Mouse (Mus musculus) midbrain, embryonic 14.5 days (tissue): Measurements from ENCODE around the gene Milr1. TPM values are rescaled to one million over a fixed set of nuclear protein-coding genes. Genes with fewer than 3 reads are reported as not detected.

Experiments
- ATAC-seq: fragments of 200-750 bp; cut with Nextera tagmentation; 2 replicates; pipeline ENCODE4 v1.8.0; 2017; ENCODE audit warnings: moderate number of reproducible peaks, moderate library complexity; ENCODE audit not compliant: low FRiP score, low TSS enrichment
- DNase-seq: peaks from one replicate; pipeline ENCODE4 v3.0.0-alpha.2; 2015
- H3K27ac ChIP-seq: fragments of 300-500 bp; sonication (generic); replicated peaks from 2 replicates; pipeline ENCODE4 v1.5.1; 2014; ENCODE audit warnings: mild to moderate bottlenecking, low read depth, low read length, moderate library complexity
- H3K27me3 ChIP-seq: fragments of 300-500 bp; sonication (generic); 2 replicates; pipeline ENCODE4 v1.6.1; 2014; ENCODE audit warnings: low read length, control low read depth, mixed read lengths; ENCODE audit not compliant: control insufficient read depth, insufficient read depth
- H3K36me3 ChIP-seq: fragments of 300-500 bp; sonication (generic); 2 replicates; pipeline ENCODE4 v1.6.1; 2014; ENCODE audit warnings: low read length, control low read depth; ENCODE audit not compliant: control insufficient read depth, insufficient read depth
- H3K4me1 ChIP-seq: fragments of 300-500 bp; sonication (generic); 2 replicates; pipeline ENCODE4 v1.6.1; 2014; ENCODE audit warnings: mild to moderate bottlenecking, antibody characterized with exemption, low read length, control low read depth; ENCODE audit not compliant: control insufficient read depth, insufficient read depth
- H3K4me2 ChIP-seq: fragments of 300-500 bp; sonication (generic); 2 replicates; pipeline ENCODE4 v1.6.1; 2014; ENCODE audit warnings: mild to moderate bottlenecking, low read length, moderate library complexity
- H3K4me3 ChIP-seq: fragments of 300-500 bp; sonication (generic); replicated peaks from 2 replicates; pipeline ENCODE4 v1.5.1; 2014; ENCODE audit warnings: low read depth, low read length
- H3K9ac ChIP-seq: fragments of 300-500 bp; sonication (generic); replicated peaks from 2 replicates; pipeline ENCODE4 v1.6.1; 2014; ENCODE audit warnings: mild to moderate bottlenecking, low read length, moderate library complexity
- H3K9me3 ChIP-seq: fragments of 300-500 bp; sonication (generic); 2 replicates; pipeline ENCODE4 v1.6.1; 2016; ENCODE audit warnings: low read length, control low read depth, mixed read lengths; ENCODE audit not compliant: control insufficient read depth
- WGBS: fragments of 180-500 bp; shearing (Covaris S2); extraction: QIAGEN DNeasy Blood & Tissue Kit; methylation state at CpG from one replicate; pipeline ENCODE4 v1.1.7; 2014; 5-methylcytosine and 5-hydroxymethylcytosine counted together
- polyA plus RNA-seq: library from polyadenylated mRNA; unstranded; fragments of >200 nt; fragmentation: Nextera tagmentation; extraction: Ambion mirVana; gene quantifications from 2 replicates; pipeline ENCODE4 v1.2.1, GENCODE M21; 2014

The Milr1 gene
- 0.20 and 1.4 TPM in 2 replicates for polyA plus RNA-seq

DNA sequence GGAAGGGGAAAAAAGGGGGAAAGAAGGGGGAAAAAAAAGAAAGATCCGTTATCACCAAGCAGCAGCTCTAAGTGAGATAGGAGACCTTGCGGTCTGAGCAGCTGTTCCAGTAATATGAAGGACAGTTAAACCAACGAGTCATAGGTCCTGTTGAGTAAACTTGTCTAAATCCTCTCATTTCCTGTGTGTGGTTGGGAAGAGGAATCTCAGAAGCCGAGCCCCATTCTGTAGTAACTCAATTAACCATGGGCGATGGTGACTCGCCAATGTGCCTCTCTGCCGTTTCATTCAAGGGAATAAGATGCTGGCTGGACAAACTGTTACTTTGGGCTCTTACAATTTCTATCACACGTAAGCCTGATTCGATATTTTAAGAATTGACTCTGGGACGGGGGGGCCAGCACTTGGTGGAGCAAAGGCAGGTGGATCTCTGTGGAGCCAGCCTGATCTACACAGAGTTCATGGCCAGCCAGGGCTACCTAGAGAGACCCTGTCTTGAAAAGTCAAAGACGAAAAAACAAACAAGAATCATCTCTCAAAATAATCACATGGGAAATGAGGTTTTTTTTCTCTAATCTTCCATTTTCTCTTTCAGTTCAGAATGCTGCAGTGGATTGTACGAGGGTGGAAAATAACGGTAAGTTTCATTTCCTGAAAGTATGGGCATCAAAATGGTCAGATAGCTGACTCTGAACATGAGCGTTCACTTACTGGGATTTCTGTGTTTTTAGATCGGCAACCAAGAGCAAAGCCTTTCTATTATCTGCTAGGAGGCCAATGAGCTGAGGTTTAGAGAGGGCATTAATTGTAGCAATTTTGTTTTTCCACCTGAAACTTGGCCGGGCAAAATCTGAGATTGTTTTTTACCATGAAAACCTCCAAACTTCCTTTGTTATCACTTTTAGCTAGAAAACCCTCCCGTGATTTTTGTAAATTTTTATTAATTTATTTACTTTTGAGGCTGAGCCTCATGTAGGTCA is at the start of gene Milr1:
Gene Milr1, plus strand, starts transcription at position 188 of the 980 bp plus-strand sequence.
- DNase-seq (no peak), ATAC-seq (no peak)
- Histone ChIP-seq H3K4me3 (no peak within 1 kb of the TSS), H3K27ac (no peak within 1 kb of the TSS), H3K4me2 (no peak within 1 kb of the TSS), H3K9ac (no peak within 1 kb of the TSS), H3K9me3 (0 out of 2 replicates have a peak, but pooled peaks cover 4% of the 10 kb centered on the region), H3K4me1 (no peaks in the 10 kb centered on the region), H3K36me3 (no peaks in the 10 kb centered on the region), H3K27me3 (no peaks in the 10 kb centered on the region)
- 91% methylated on average over 17 of the region's 17 CpGs for WGBS

DNA sequence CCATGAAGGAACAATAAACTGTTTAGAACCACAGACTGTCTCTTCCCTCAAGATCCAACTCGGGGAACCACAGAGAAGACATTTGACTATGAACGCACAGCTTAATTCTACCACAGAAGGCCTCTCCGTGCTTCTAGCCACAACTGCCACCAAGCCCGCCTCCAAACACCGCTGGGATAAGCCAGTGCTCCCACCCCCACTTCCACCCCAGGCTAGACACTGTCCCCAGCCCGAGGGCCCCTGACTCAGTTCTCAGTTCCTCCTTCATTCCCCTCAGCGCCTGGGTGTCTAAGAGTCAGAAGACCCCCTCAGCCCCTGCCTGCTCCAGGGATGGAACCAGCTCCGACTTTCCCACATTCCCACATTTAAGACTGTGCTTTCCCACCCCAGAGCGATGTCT is 49.4 kb upstream of the Milr1 start:
- no peaks in the 10 kb centered on the region for H3K27me3 ChIP-seq
- WGBS = 74% methylated on average over 9 of the region's 9 CpGs
- H3K9me3 ChIP-seq = no peaks in the 10 kb centered on the region
- H3K4me1 ChIP-seq = no peaks in the 10 kb centered on the region
- no peak overlapping the region for H3K27ac ChIP-seq
- DNase-seq (no peak), ATAC-seq (no peak)
- no peak overlapping the region for H3K4me2 ChIP-seq
- H3K4me3 ChIP-seq = no peak overlapping the region
- H3K36me3 ChIP-seq = no peaks in the 10 kb centered on the region
- H3K9ac ChIP-seq = no peak overlapping the region

DNA sequence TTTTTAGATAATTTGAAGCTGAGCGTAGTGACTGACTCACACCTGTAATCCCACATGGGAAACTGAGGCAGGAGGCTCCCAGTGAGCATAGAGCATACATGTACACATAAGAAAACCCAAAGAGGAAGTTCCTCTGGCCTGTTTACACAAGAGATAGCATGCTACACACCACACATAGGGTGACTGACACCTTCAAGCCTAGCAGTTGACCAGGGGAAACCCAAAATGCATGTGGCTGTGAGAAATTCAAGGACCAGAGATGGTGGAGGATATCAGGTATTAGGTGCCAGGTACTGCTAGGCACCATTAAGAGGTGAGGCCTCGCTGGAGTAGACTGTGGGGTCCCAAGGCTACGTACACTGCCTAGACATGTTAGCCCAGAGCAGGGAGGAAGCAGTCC is 48.4 kb upstream of the Milr1 start:
- no peak for DNase-seq
- Histone ChIP-seq H3K9me3 (no peaks in the 10 kb centered on the region), H3K4me3 (no peak overlapping the region), H3K4me1 (no peaks in the 10 kb centered on the region), H3K4me2 (no peak overlapping the region), H3K9ac (no peak overlapping the region), H3K27me3 (no peaks in the 10 kb centered on the region), H3K36me3 (no peaks in the 10 kb centered on the region), H3K27ac (no peak overlapping the region)
- no peak for ATAC-seq
- WGBS = 89% methylated on average over 3 of the region's 3 CpGs

DNA sequence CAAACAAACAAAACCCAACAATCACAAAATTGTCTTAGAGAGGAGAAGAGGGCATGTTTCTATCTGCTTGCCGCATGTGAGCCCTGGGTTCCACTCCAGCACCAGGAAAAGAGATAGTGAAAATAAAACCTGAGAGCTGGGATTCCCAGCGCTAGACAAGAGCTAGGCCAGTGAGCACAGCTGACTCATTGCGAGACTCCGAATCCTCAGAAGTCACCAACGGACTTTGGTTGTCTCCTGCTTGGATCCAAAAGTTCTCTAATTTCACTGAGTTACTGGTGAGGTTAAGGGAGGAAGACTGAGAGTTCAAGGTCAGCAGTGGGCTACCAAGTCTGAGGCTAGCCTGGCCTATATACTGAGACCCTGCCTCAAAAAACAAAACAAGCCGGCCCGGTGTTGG is 47.1 kb upstream of the Milr1 start:
- no peaks in the 10 kb centered on the region for H3K27me3 ChIP-seq
- no peak overlapping the region for H3K4me3 ChIP-seq
- no peaks in the 10 kb centered on the region for H3K9me3 ChIP-seq
- no peak for ATAC-seq
- H3K9ac ChIP-seq = no peak overlapping the region
- no peaks in the 10 kb centered on the region for H3K4me1 ChIP-seq
- H3K36me3 ChIP-seq = no peaks in the 10 kb centered on the region
- no peak for DNase-seq
- H3K4me2 ChIP-seq = no peak overlapping the region
- WGBS = 94% methylated on average over 7 of the region's 7 CpGs
- H3K27ac ChIP-seq = no peak overlapping the region

DNA sequence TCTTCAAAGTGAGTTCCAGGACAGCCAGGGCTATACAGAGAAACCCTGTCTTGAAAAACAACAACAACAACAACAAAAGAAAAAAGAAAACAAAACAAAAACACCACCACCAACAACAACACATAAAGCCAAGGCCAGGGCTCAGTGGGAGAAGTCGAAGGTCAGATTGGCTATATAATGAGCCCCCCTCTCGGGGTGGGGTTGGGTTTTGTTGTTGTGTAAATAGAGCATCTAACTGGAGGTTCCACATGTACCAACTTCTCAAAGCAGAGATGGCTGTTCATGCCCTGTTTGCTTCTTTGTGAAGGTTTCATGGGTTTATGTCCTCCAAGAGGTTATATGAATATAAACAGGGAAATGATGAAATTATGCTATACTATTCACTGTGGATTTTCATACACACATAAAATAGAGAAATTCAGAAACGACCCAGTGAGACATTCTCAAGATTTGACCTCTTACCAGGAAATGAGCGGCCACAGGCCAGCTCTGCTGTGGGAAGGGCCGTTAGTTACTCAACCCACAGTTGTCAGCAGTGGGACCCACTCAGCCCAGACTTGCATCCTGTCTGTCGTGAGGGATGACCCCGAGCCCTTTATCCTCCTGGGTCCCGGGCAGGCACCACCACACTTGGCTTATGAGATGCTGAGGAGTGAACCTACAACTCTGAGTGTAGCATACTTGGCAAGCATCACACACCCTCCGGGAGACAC is 46.5 kb upstream of the Milr1 start:
- Histone ChIP-seq H3K4me2 (no peak overlapping the region), H3K36me3 (no peaks in the 10 kb centered on the region), H3K27ac (no peak overlapping the region), H3K4me1 (0 out of 2 replicates have a peak, but pooled peaks cover under 1% of the 10 kb centered on the region), H3K27me3 (no peaks in the 10 kb centered on the region), H3K4me3 (no peak overlapping the region), H3K9me3 (no peaks in the 10 kb centered on the region), H3K9ac (no peak overlapping the region)
- DNase-seq (no peak), ATAC-seq (no peak)
- WGBS = 80% methylated on average over 9 of the region's 9 CpGs

DNA sequence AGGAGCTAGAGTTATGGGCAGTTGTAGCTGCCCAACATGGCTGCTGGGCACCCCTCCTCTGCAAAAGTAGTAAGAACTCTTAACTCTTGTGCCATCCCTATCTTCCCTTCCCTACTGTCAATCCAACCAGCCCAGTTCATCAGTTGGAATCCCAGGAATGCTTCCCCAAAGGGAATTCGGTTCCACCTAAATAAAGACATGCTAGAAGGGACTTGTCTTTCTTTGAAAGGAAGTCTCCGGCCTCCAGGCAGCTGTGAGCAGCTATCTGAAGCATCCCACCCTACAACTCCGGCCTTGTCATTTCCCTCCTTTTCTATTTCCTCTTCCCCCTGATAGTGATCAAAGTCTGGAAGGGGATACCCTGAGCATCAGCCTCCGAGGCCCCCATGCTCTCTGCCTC is 44.8 kb upstream of the Milr1 start:
- no peaks in the 10 kb centered on the region for H3K27me3 ChIP-seq
- WGBS = 29% methylated on average over 4 of the region's 4 CpGs
- DNase-seq (no peak), ATAC-seq (no peak)
- H3K9me3 ChIP-seq = no peaks in the 10 kb centered on the region
- H3K27ac ChIP-seq = no peak overlapping the region
- no peak overlapping the region for H3K4me2 ChIP-seq
- H3K4me3 ChIP-seq = no peak overlapping the region
- no peak overlapping the region for H3K9ac ChIP-seq
- H3K36me3 ChIP-seq = no peaks in the 10 kb centered on the region
- H3K4me1 ChIP-seq = 0 out of 2 replicates have a peak, but pooled peaks cover 5% of the 10 kb centered on the region

DNA sequence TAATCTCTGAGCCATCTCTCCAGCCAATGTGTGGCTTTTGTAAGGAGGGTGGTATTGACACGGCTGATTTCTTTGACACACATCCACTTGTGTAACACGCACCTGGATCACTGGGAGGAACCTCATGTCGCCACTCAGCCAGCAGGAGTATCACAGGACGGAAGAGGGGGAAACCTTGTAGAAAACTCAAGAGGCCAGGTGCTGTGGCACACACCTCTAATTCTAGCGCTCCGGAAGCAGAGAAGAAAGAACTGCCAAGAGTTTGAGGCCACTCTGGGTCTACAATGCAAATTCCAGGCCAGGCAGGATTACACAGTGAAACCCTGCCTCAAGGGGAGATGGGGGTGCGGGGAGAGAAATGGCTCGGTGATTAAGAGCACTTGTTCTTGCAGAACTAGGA is 43.9 kb upstream of the Milr1 start:
- Histone ChIP-seq H3K4me3 (no peak overlapping the region), H3K9ac (no peak overlapping the region), H3K36me3 (no peaks in the 10 kb centered on the region), H3K4me2 (no peak overlapping the region), H3K27me3 (no peaks in the 10 kb centered on the region), H3K9me3 (no peaks in the 10 kb centered on the region), H3K4me1 (0 out of 2 replicates have a peak, but pooled peaks cover 5% of the 10 kb centered on the region), H3K27ac (no peak overlapping the region)
- DNase-seq = no peak
- no peak for ATAC-seq
- 75% methylated on average over 8 of the region's 8 CpGs for WGBS

DNA sequence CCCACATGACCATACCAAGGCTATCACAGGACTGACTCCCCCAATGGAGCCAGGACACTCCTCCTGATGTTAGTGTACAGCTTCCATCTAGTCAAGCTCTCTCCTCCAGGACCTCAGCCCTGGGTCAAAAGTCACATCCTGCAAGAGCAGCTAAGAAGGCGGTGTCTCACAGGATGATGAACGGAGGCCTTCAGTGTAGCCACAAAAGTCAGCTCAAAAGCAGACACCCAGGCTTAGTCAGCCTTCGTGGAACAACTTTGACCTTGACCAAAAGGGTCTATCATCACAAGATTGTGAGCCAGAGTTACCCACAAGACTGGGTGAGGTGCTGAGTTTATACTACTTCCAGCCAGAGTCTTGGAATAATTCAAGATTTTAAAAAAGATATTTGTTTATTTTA is 43.2 kb upstream of the Milr1 start:
- H3K27me3 ChIP-seq = no peaks in the 10 kb centered on the region
- no peak overlapping the region for H3K4me2 ChIP-seq
- ATAC-seq (no peak), DNase-seq (no peak)
- H3K27ac ChIP-seq = no peak overlapping the region
- no peak overlapping the region for H3K9ac ChIP-seq
- WGBS = 88% methylated on average over 3 of the region's 3 CpGs
- no peaks in the 10 kb centered on the region for H3K36me3 ChIP-seq
- no peaks in the 10 kb centered on the region for H3K9me3 ChIP-seq
- H3K4me3 ChIP-seq = no peak overlapping the region
- 0 out of 2 replicates have a peak, but pooled peaks cover 5% of the 10 kb centered on the region for H3K4me1 ChIP-seq
